Mouse (Mus musculus) hindbrain, embryonic 11.5 days (tissue): ENCODE measurements around the gene Olfr432. TPM values are rescaled to one million over a fixed set of nuclear protein-coding genes. Genes with fewer than 3 reads are reported as not detected.
"Not testable (repeated sequence)": the region's sequence is repeated elsewhere in the genome, so short reads cannot be mapped to it uniquely, and the experiment has no call there.

Experiments used
- ATAC-seq: fragments of 200-750 bp; cut with Nextera tagmentation; 2 replicates; pipeline ENCODE4 v1.8.0; 2017; ENCODE audit warnings: mild to moderate bottlenecking, moderate TSS enrichment, moderate library complexity; ENCODE audit not compliant: low FRiP score
- DNase-seq: peaks from one replicate; pipeline ENCODE4 v3.0.0-alpha.2; 2015; ENCODE audit warnings: low spot score
- H3K27ac ChIP-seq: fragments of 300-500 bp; sonication (generic); 2 replicates; pipeline ENCODE4 v1.5.1; 2014; ENCODE audit warnings: mild to moderate bottlenecking, low read depth, low read length
- H3K27me3 ChIP-seq: fragments of 300-500 bp; sonication (generic); 2 replicates; pipeline ENCODE4 v1.6.1; 2014; ENCODE audit warnings: mild to moderate bottlenecking, low read length, moderate library complexity, mixed read lengths; ENCODE audit not compliant: control insufficient read depth, insufficient read depth
- H3K36me3 ChIP-seq: fragments of 300-500 bp; sonication (generic); 2 replicates; pipeline ENCODE4 v1.6.1; 2014; ENCODE audit warnings: mild to moderate bottlenecking, low read length, moderate library complexity, mixed read lengths; ENCODE audit not compliant: control insufficient read depth, insufficient read depth
- H3K4me1 ChIP-seq: fragments of 300-500 bp; sonication (generic); replicated peaks from 2 replicates; pipeline ENCODE4 v1.6.1; 2014; ENCODE audit warnings: low read length, mixed read lengths; ENCODE audit not compliant: control insufficient read depth, insufficient read depth
- H3K4me2 ChIP-seq: fragments of 300-500 bp; sonication (generic); replicated peaks from 2 replicates; pipeline ENCODE4 v1.6.1; 2014; ENCODE audit warnings: mild to moderate bottlenecking, low read depth, low read length
- H3K4me3 ChIP-seq: fragments of 300-500 bp; sonication (generic); 2 replicates; pipeline ENCODE4 v1.5.1; 2014; ENCODE audit warnings: low read depth, low read length
- H3K9ac ChIP-seq: fragments of 300-500 bp; sonication (generic); 2 replicates; pipeline ENCODE4 v1.6.1; 2014; ENCODE audit warnings: low read depth, low read length
- H3K9me3 ChIP-seq: fragments of 300-500 bp; sonication (generic); 2 replicates; pipeline ENCODE4 v1.6.1; 2016; ENCODE audit warnings: low read length; ENCODE audit not compliant: control insufficient read depth
- WGBS: fragments of 180-500 bp; shearing (Covaris S2); extraction: QIAGEN DNeasy Blood & Tissue Kit; methylation state at CpG from one replicate; pipeline ENCODE4 v1.1.7; 2014; 5-methylcytosine and 5-hydroxymethylcytosine counted together
- polyA plus RNA-seq: library from polyadenylated mRNA; unstranded; fragments of >200 nt; fragmentation: Nextera tagmentation; extraction: Ambion mirVana; gene quantifications from 2 replicates; pipeline ENCODE4 v1.2.1, GENCODE M21; 2014

Gene Olfr432
- polyA plus RNA-seq = not detected in 2 replicates

DNA sequence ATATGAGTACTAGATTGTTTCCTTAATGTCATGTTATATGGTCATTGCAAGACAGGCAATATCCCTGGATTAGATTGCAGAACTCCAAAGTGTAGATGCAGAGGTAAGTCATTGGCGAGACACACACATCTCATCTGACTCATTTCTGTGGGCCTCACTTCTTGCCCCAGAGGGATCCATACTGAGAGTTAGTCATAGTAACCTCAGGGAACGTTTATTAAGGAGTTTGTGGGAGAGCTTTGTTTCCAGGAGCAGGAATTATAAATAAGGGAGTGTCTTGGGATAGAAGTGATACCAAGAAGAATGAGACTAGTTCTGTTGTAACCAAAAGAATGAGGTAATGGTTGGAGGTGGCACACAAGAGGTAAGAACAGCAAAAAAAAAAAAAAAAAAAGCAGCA, at the start of gene Olfr432:
Gene Olfr432, plus strand, starts transcription at position 313 of the 400 bp plus-strand sequence.
- no peaks in the 10 kb centered on the region for H3K27me3 ChIP-seq
- 73% methylated on average over 2 of the region's 2 CpGs for WGBS
- no peak within 1 kb of the TSS for H3K4me3 ChIP-seq
- no peak within 1 kb of the TSS for H3K9ac ChIP-seq
- no peaks in the 10 kb centered on the region for H3K4me1 ChIP-seq
- no peaks in the 10 kb centered on the region for H3K36me3 ChIP-seq
- no peaks in the 10 kb centered on the region for H3K9me3 ChIP-seq
- H3K27ac ChIP-seq = no peak within 1 kb of the TSS
- no peak within 1 kb of the TSS for H3K4me2 ChIP-seq
- ATAC-seq (no peak), DNase-seq (no peak)

DNA sequence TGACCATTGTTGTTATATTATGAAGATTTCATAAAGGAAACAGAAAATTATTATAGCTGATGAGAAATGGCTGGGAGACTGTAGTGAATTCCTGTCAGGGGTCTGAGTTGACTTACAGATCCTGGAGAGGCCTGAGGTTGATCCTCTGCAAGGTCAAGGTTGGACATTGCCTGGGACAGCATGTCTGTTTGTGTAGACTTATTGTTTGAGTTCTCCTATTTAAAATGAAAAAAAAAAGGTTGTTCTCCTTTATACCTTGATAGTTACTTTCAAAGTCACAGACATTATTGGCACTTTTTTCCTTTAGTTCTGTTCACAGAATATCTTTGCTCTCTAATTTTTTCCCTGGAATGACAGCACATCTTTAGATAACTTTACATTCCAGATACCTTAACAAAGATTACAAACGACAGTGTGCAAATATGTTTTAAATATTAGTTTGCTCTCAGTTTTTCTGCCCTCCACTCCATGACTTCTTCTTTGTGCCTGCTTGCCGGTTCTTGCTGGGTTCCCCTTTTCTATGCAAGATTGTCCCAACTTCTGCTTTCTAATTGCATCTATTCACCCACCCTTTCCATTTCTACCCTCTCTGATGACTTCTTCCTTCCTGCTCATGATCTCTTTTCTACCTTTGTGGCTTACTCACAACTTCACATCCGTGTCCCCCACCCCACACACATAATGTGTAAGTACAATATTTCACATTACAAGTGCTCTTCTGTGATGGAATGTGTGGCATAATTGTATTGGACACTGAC, 44.5 kb upstream of the Olfr432 start:
- not testable (repeated sequence) for ATAC-seq, DNase-seq, H3K9ac ChIP-seq, H3K9me3 ChIP-seq, H3K4me2 ChIP-seq, H3K36me3 ChIP-seq, H3K27ac ChIP-seq, H3K27me3 ChIP-seq, H3K4me1 ChIP-seq, H3K4me3 ChIP-seq
- WGBS = 79% methylated on average over 1 of the region's 3 CpGs

DNA sequence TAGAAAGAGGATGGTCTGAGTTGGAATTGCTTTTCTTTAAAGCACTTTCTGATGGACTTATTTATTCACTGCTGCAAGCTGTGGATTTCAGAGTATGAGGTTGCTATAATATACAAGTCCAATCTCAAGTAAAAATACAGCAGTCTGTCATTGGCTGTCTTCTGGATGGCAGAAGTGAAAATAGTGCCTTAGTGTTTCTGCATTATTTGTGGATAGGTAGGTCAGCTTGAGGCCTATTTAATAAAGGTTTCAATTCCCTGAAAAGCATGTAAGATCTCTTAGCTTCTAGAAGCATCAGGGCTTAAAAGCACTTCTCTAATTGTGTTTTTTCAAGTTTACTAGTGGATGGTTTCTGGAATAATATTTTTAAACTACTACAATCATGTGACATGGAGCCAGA, 42.0 kb upstream of the Olfr432 start:
- H3K4me3 ChIP-seq, H3K9me3 ChIP-seq, H3K36me3 ChIP-seq, H3K4me2 ChIP-seq, H3K27me3 ChIP-seq, H3K27ac ChIP-seq, ATAC-seq, H3K9ac ChIP-seq, H3K4me1 ChIP-seq, DNase-seq: not testable (repeated sequence)

GRCm38 (mm10) chr1:174031698-174032097, 17.3 kb upstream of the Olfr432 start, which contains the start of gene Ifi205:
Ifi205 (minus strand) TSS chr1:174031810.
- DNase-seq = no peak
- Histone ChIP-seq H3K4me1 (no peaks in the 10 kb centered on the region), H3K4me2 (no peak within 1 kb of the TSS), H3K36me3 (no peaks in the 10 kb centered on the region), H3K4me3 (no peak within 1 kb of the TSS), H3K27me3 (no peaks in the 10 kb centered on the region), H3K27ac (no peak within 1 kb of the TSS), H3K9me3 (no peaks in the 10 kb centered on the region), H3K9ac (no peak within 1 kb of the TSS)
- WGBS = 68% methylated on average over 1 of the region's 1 CpGs
- no peak for ATAC-seq

GRCm38 (mm10) chr1:174035841-174036240, 13.2 kb upstream of the Olfr432 start:
- no peak overlapping the region for H3K27ac ChIP-seq
- ATAC-seq = no peak
- H3K9ac ChIP-seq = no peak overlapping the region
- H3K4me1 ChIP-seq = no peaks in the 10 kb centered on the region
- no peaks in the 10 kb centered on the region for H3K36me3 ChIP-seq
- no peak overlapping the region for H3K4me3 ChIP-seq
- H3K4me2 ChIP-seq = no peak overlapping the region
- no peaks in the 10 kb centered on the region for H3K9me3 ChIP-seq
- H3K27me3 ChIP-seq = no peaks in the 10 kb centered on the region
- no peak for DNase-seq
- 81% methylated on average over 4 of the region's 4 CpGs for WGBS

- Histone ChIP-seq H3K4me3 (no peak overlapping the region), H3K9ac (no peak overlapping the region), H3K27ac (no peak overlapping the region), H3K4me1 (no peaks in the 10 kb centered on the region), H3K27me3 (no peaks in the 10 kb centered on the region), H3K36me3 (no peaks in the 10 kb centered on the region), H3K4me2 (no peak overlapping the region), H3K9me3 (no peaks in the 10 kb centered on the region)
- WGBS = 91% methylated on average over 3 of the region's 3 CpGs
- ATAC-seq = no peak
- DNase-seq = no peak
Measured at GRCm38 (mm10) chr1:174038480-174038879, 10.5 kb upstream of the Olfr432 start.

- ATAC-seq (no peak), DNase-seq (no peak)
- H3K36me3 ChIP-seq = no peaks in the 10 kb centered on the region
- 95% methylated on average over 7 of the region's 7 CpGs for WGBS
- H3K9me3 ChIP-seq = no peaks in the 10 kb centered on the region
- H3K9ac ChIP-seq = no peak within 1 kb of the TSS
- H3K27ac ChIP-seq = no peak within 1 kb of the TSS
- no peaks in the 10 kb centered on the region for H3K27me3 ChIP-seq
- H3K4me3 ChIP-seq = no peak within 1 kb of the TSS
- H3K4me2 ChIP-seq = no peak within 1 kb of the TSS
- no peaks in the 10 kb centered on the region for H3K4me1 ChIP-seq
Measured at GRCm38 (mm10) chr1:174040523-174041177, 8.4 kb upstream of the Olfr432 start, which contains the start of gene Olfr433. Olfr433 (plus strand) TSS chr1:174040705.

- H3K9me3 ChIP-seq, H3K4me3 ChIP-seq, H3K4me1 ChIP-seq, ATAC-seq, DNase-seq, H3K27ac ChIP-seq, H3K4me2 ChIP-seq, H3K27me3 ChIP-seq, H3K9ac ChIP-seq, H3K36me3 ChIP-seq: not testable (repeated sequence)
- WGBS = 89% methylated on average over 12 of the region's 12 CpGs
Measured at GRCm38 (mm10) chr1:174042091-174042884, 6.7 kb upstream of the Olfr432 start.
